Mouse (Mus musculus): ENCODE results near the gene Pon1. TPM values are rescaled to one million over a fixed set of nuclear protein-coding genes. Genes with fewer than 3 reads are reported as not detected.
"Not testable (repeated sequence)": the region's sequence is repeated elsewhere in the genome, so short reads cannot be mapped to it uniquely, and the experiment has no call there.

The Pon1 gene
- total RNA-seq (2021), result not detected
- long read RNA-seq, partial matches to known transcripts, result 0 of 2 reads
- long read RNA-seq, other reads (novel, unspliced or antisense), result 0 of 2 reads

DNA sequence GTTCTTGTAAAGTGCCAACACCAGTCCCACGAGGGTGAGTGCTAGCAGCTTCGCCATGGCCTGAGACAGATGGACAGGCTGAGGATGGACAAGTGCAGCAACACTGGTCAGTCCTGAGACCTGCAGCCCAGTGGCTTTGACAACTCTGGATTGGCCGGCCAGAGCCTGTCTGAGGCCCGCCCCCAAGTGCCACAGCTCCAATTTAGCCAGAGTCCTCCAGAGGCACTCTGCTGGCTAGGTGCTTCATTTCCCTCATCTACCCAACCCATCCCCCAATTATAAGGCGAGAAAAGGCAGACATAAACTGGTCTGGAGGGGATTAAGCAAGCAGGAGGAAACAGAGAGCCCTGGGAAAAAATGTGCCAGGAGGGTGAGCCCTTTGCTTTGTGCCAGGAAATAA lies at the start of gene Pon1:
Gene Pon1, minus strand, starts transcription at position 254 of the 400 bp plus-strand sequence.
- no peak for DNase-seq (ENCODE audit: low spot score in 2 of 2)

- no peak for DNase-seq (ENCODE audit: low spot score in 2 of 2)
Measured at GRCm38 (mm10) chr6:5238799-5239198, 45.1 kb upstream of the Pon1 start.

DNA sequence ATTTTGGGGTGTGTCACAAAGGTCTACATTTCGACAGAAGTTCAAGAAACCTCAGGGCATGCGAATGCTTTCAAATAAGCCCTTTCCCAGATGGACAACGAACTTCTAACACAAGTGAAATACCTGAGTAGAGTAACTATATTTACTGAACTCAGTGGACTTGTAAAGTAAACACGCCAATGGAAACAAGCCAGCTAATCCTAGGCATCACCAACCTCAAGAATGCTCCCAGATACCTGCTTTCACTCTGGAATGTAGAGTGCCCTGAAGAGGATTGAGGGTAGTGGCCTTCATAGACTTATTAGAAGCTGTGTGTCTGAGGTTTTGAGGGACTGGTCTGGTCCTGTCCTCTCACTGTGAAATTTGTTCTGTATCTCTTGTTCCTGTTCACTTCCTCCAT lies 43.8 kb upstream of the Pon1 start:
- DNase-seq (ENCODE audit: low spot score in 2 of 2), result no peak

- DNase-seq (ENCODE audit: low spot score in 2 of 2), result no peak
Measured at GRCm38 (mm10) chr6:5236843-5237371, 43.2 kb upstream of the Pon1 start.

- no peak for DNase-seq (ENCODE audit: low spot score in 2 of 2)
Measured at GRCm38 (mm10) chr6:5234563-5234962, 40.8 kb upstream of the Pon1 start.

- DNase-seq (ENCODE audit: low spot score in 2 of 2), result no peak
Measured at GRCm38 (mm10) chr6:5233812-5234211, 40.1 kb upstream of the Pon1 start.

- no peak for DNase-seq (ENCODE audit: low spot score in 2 of 2)
Measured at GRCm38 (mm10) chr6:5232022-5232421, 38.3 kb upstream of the Pon1 start.

DNA sequence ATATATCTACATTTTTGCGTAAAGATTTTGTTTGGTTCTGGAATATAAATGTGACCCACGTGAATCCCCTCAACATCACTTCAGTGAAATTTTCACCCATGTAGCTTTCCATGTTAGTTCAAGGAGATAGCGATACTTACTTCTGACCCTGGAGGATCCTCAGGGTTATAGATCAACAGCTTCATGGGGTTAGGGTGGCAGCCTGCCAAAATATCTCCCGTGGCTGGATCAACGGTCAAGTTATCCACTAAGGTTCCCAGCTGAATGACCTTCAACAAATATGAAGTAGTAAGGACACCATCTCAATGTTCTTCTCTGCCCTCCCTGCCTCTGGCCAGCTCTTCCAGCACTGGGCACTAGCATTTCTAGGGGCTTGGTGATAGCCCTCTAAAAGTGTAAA lies 36.5 kb upstream of the Pon1 start:
- DNase-seq (ENCODE audit: low spot score in 2 of 2), result no peak

DNA sequence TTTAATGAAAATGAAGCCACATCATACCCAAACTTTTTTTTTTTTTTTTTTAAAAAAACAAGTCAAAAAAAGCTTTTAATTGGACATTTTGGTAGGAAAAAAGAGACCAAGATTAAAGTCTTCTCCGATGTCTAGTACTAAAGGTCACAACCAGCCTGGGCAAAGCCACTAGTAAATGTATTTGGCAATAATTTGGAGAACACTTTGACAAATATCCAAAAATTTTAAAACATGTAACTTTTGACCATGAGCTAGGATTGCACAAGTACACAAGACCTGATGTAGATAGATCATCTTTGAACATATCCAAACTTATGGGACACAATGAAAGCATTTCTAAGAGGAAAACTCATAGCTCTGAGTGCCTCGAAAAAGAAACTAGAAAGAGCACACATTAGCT lies 29.8 kb upstream of the Pon1 start:
- DNase-seq (ENCODE audit: low spot score in 2 of 2), result not testable (repeated sequence)

DNA sequence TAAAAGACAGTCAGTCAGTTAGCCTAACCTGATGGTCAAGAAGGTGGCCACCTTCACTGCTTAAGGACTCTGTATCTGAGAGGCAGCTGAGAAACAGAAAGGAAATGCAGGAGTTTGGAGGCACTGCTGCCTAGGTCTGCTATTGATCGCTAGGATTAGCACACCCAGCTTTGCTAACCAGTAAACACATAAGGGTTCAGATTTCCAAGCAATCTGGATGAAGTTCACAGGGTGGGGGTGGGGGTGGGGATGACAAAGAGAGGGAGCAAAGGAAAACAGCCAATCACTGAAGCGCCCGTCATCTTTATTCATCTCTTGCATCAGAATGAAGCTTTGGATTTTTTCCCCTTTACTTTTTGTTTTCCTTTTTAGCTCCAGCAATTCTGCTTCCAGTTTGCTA lies 28.3 kb upstream of the Pon1 start:
- DNase-seq (ENCODE audit: low spot score in 2 of 2), result no peak

- no peak for DNase-seq (ENCODE audit: low spot score in 2 of 2)
Measured at GRCm38 (mm10) chr6:5218190-5218589, 24.4 kb upstream of the Pon1 start.

DNA sequence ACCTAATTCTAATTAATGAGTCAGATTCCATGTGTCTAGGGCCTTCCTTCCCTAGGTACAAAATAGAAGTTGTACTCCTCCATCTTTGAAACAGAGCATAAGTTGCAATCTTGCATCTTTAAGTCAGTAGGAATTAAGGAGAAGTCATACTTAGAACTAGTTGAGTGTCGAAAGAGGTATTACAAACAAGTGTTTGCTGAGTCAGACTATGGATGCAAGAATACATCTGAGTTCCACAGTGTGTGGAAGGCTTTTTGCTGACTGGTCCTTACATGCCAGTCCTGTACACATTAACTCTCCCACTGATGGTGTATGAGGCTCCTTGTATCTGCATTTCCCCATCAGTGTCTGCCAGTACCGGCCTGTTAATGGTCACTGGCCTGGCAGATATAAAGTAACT lies 14.1 kb upstream of the Pon1 start:
- no peak for DNase-seq (ENCODE audit: low spot score in 2 of 2)

- no peak for DNase-seq (ENCODE audit: low spot score in 2 of 2)
Measured at GRCm38 (mm10) chr6:5199916-5200315, 6.2 kb upstream of the Pon1 start.

DNA sequence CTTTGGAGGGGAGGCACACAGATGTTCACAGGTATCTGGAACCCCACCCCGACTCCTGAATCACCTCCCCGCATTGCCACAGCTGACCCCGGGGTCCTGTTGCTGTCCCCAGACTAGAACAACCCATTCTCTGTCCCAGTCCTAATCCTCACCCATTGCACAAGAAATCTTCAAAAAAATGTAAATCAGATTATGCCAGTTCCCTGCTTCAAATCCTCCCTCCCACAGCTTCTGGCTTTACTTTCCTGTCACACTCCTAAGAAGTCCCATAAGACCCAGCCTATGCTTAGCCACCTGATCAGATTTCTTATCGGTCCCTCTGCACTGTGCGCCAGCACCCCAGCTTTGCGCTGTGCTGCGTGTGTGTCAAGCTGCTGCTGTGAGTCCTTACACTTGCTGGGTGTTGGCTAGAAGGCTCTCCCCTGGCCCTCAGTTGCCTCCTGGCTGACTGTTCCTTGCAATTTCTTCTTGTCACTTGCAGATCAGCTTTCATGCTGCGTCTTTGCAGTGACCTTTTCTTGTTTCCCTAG lies 5.7 kb upstream of the Pon1 start:
- DNase-seq (ENCODE audit: low spot score in 2 of 2), result no peak

DNA sequence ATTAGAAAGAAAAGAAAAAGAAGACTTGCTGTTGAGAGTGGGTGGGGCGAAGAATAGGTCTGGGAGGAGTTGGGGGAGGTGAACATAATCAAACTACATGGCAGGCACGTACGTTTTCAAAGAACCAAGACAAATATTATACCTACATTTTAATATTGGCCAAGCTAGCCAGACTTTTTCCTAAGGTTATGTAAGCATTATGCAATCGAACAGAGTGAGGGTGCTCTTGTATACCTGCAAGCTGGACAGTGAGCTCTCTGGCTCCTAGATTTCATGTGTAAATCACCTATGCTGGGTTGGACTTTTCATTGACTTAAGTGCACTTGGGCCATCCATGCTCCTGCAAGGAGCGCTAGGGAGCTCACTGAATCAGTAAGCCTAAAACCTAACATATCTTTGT lies 4.8 kb upstream of the Pon1 start:
- no peak for DNase-seq (ENCODE audit: low spot score in 2 of 2)

- no peak for DNase-seq (ENCODE audit: low spot score in 2 of 2)
Measured at GRCm38 (mm10) chr6:5190761-5191160, 3.0 kb downstream of the Pon1 start.

DNA sequence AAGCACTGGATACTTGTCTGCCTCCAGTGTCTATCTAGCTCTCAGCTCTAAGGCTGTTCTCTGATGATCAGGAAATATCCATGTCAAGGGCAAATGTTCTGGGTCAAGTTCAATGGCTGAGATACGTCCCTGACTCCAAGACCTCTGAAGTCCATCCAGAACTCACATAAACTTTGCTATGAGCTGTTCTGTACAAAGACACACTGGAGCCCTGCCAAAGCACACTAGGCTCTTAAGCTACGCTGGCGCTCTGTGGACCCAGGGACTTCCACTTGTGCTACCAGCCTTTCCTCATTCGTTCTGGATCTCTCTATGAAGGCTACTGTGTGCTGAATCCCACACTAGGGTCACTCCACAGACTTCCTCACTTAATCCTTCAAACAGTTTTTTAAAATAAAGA lies 4.2 kb downstream of the Pon1 start:
- DNase-seq (ENCODE audit: low spot score in 2 of 2), result no peak

DNA sequence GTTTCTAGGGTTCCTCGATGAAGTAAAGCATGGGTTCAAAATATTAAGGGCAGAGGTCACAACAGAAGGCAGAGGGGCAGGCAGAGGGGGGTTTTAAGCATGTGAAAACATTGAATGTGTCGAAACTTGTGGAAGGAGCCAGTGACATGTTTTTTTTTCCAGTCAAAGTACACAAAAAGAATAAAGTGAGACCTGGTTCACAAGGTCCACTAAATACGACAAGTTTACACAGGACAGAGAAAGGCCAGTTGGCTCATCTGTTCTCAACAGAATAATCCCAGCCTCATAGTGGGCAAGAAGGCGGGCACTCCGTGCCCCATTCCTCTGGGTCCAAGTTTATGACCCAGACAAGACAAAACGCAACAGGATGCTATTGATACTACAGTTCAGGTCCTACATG lies 4.8 kb downstream of the Pon1 start:
- DNase-seq (ENCODE audit: low spot score in 2 of 2), result no peak

GRCm38 (mm10) chr6:5188036-5188435 lies 5.7 kb downstream of the Pon1 start:
- DNase-seq (ENCODE audit: low spot score in 2 of 2), result no peak

DNA sequence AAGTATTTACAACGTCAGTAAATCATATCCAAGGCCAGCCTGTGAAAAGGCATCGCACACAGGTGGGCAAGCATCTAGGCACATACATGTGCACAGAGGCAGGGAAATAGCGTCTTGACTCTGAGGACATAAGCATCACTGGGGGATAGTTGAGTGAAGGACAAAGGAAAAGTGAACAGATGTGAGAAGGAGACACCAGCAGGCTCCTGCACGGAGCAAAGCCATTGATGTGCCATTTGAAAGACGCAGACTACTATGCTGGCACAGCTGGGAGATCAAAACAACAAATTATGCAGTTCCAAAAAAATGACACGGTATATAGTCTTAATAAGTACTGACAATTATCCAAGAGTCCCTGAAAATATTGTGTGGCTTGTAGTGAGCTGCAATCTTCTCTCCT lies 6.2 kb downstream of the Pon1 start:
- DNase-seq (ENCODE audit: low spot score in 2 of 2), result no peak

DNA sequence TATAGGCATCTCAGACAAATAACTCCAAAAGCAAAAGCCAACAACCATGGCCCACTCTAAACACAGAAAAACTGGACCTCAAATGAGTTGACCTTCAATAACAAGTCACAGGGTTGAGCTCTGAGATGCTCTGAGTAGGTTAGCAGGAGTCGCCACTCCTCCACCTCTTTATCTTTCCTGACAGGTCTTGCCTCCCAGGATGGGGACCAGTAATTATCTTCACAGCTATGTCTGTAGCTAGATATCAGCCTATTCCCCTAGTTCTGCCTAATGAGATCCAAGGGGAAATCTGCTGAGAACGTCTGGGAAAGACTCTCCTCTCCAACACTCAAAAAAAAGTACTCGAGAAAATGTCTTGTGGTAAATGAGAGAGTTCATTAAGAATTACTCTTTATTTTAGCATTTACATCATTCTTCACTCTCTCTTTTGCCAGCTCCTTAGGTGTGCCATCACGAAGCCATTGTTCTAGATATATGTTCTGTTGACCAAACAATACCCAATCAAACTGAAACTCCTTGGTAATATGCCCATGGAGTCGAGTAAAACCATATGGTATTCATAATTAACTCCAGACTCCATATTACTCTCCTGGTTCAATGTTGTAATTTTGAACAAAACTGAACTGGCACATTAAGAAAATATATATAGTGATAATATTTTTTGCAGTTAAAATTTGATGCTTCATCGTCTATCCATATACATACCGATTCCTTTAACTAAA lies 7.4 kb downstream of the Pon1 start:
- DNase-seq (ENCODE audit: low spot score in 2 of 2), result no peak

DNA sequence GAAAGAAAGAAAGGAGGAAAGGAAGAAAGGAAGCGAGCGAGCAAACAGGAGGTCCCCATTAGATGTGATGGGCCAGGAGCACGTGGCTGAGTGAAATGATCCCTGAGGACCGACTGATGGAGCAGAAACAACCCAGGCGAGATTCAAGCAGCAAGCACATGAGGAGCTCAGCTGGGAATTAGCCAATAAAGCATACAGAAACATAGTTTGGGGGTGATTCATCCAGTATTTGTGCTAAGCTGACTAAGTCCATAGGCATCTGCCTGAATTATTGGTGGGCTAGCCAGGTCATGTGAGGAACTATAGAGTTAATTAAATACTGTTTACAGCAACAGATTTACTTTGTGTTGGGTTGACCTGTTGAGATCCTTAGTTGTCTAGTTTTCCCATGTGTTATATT lies 13.1 kb downstream of the Pon1 start:
- no peak for DNase-seq (ENCODE audit: low spot score in 2 of 2)

DNA sequence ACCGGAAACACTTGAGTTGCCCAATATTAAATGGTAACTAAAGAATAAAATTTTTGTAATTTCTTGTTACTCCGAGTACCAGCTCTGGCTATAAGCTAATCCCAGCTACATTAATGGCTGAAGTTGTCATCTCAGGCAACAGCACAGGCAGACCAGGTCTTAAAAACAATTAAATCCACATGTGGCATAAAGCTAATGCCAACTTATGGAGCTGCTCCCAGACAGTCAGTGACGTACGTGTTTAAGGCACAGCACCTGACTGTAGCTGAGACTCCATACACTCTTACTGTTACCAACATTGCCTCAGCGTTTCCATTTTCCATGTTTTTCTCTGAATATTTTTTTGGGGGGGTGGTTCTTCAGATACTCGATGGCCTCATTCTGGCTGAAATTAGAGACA lies 14.6 kb downstream of the Pon1 start:
- DNase-seq (ENCODE audit: low spot score in 2 of 2), result no peak

Data from layer of hippocampus, postnatal 10 days (tissue).